Mouse (Mus musculus) liver, adult 2 months (tissue): ENCODE measurements around the gene Arl2. TPM values are rescaled to one million over a fixed set of nuclear protein-coding genes. Genes with fewer than 3 reads are reported as not detected.

Source experiments
- DNase-seq: peaks from one replicate; pipeline ENCODE4 v3.0.0-alpha.2; 2011; ENCODE audit warnings: low read depth, low spot score; ENCODE audit errors: extremely low read depth
- H3K27ac ChIP-seq: fragments of 200-500 bp; replicated peaks from 2 replicates; pipeline ENCODE4 v1.5.1; 2012; ENCODE audit warnings: low read depth, mild to moderate bottlenecking, control low read depth, inconsistent platforms, low read length; ENCODE audit not compliant: insufficient read depth
- H3K27me3 ChIP-seq: fragments of 200-500 bp; 2 replicates; pipeline ENCODE4 v1.6.1; 2012; ENCODE audit warnings: mild to moderate bottlenecking, moderate library complexity, low read length, inconsistent platforms; ENCODE audit not compliant: control insufficient read depth, insufficient read depth
- H3K36me3 ChIP-seq: fragments of 200-500 bp; 2 replicates; pipeline ENCODE4 v1.6.1; 2012; ENCODE audit warnings: low read length, inconsistent platforms; ENCODE audit not compliant: control insufficient read depth, insufficient read depth
- H3K4me1 ChIP-seq: fragments of 200-500 bp; 2 replicates; pipeline ENCODE4 v1.6.1; 2011; ENCODE audit warnings: low read length; ENCODE audit not compliant: control insufficient read depth, insufficient read depth
- H3K4me3 ChIP-seq: fragments of 200-500 bp; 2 replicates; pipeline ENCODE4 v1.5.1; 2011; ENCODE audit warnings: low read depth, mild to moderate bottlenecking, control low read depth, low read length, moderate library complexity; ENCODE audit not compliant: insufficient read depth
- H3K79me2 ChIP-seq: fragments of 200-500 bp; 2 replicates; pipeline ENCODE4 v1.6.1; 2012; ENCODE audit warnings: inconsistent platforms, mild to moderate bottlenecking, low read length, moderate library complexity; ENCODE audit not compliant: control insufficient read depth, insufficient read depth
- H3K9ac ChIP-seq: fragments of 200-500 bp; 2 replicates; pipeline ENCODE4 v1.6.1; 2012; ENCODE audit warnings: low read depth, mild to moderate bottlenecking, control low read depth, inconsistent platforms, low read length
- CTCF ChIP-seq: fragments of 200-500 bp; IDR thresholded peaks from 2 replicates; pipeline ENCODE4 v1.5.1; 2011; ENCODE audit warnings: low read depth, low read length, control low read depth
- POLR2A ChIP-seq: fragments of 200-500 bp; IDR thresholded peaks from 2 replicates; pipeline ENCODE4 v1.6.1; 2011; ENCODE audit warnings: low read length, control low read depth; ENCODE audit not compliant: insufficient read depth; ENCODE audit errors: extremely low read depth
- WGBS: fragments of 180-500 bp; shearing (Covaris S2); methylation state at CpG from one replicate; pipeline ENCODE4 v1.1.7; 2018; 5-methylcytosine and 5-hydroxymethylcytosine counted together
- polyA plus RNA-seq: library from polyadenylated mRNA; depleted of rRNA; stranded (reverse); fragments of >200 nt; gene quantifications from 2 replicates; pipeline ENCODE4 v1.2.3, GENCODE M21; 2012
- total RNA-seq: library from RNA; depleted of rRNA; stranded (reverse); fragments of >200 nt; gene quantifications from 2 replicates; pipeline ENCODE4 v1.2.3, GENCODE M21; 2014

The Arl2 gene
- total and polyA plus RNA-seq, 2 experiments = 3.0 to 16.3 TPM

DNA sequence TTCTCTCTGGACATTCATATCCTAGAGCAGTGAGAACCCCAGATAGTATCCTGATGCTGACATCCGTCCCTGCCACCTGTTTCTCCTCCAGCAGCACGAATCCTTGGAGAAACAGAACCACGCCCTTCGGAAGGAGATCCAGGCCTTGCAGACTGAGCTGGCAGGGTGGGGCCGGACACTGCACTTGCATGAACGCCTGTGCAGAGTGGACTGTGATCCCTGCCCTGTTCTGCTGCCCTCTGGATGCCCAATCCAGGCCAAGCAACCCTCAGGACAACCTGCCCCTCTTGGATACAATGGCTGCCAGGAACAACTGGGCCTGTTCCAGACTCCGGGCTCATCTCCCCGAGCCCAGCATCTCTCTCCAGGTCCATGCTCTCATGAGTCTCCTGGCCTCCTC is 29.9 kb upstream of the Arl2 start:
- no peak for DNase-seq
- Histone ChIP-seq H3K27ac (no peak overlapping the region), H3K36me3 (no peaks in the 10 kb centered on the region), H3K4me1 (no peaks in the 10 kb centered on the region), H3K9ac (no peak overlapping the region), H3K27me3 (no peaks in the 10 kb centered on the region), H3K4me3 (no peak overlapping the region), H3K79me2 (no peaks in the 10 kb centered on the region)
- WGBS = 77% methylated on average over 8 of the region's 8 CpGs
- TF ChIP-seq POLR2A (no peak), CTCF (no peak)

DNA sequence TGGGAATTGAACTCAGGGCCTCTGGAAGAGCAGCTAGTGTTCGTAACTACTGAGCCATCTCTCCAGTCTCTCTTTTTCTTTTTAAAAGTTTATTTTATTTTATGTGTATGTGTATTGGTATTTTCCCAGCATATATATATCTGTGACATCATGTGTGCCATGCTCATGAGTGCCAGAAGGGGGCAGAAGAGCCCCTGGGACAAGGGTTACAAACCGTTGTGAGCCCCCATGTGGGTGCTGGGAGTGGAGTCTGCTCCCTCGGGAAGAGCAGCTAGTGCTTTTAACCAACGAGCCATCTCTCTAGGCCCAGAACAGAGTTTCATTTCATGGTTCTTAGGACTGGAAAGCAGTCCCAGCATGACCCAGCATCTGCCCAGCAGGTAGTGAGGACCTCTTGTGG is 25.4 kb upstream of the Arl2 start:
- TF ChIP-seq CTCF = peak; percentile 21; the same call in 1 of the 2 replicates
- no peak for TF ChIP-seq POLR2A
- H3K4me1 ChIP-seq = no peaks in the 10 kb centered on the region

GRCm38 (mm10) chr19:6163872-6164547 is 22.7 kb upstream of the Arl2 start:
- Histone ChIP-seq H3K4me3 (peak overlapping the region; percentile 41), H3K36me3 (no peaks in the 10 kb centered on the region), H3K79me2 (no peaks in the 10 kb centered on the region), H3K4me1 (no peaks in the 10 kb centered on the region), H3K27me3 (no peaks in the 10 kb centered on the region), H3K9ac (peak overlapping the region; percentile 20), H3K27ac (0 out of 2 replicates have a peak overlapping the region, but pooled peaks have one; percentile 10)
- DNase-seq = peak; percentile 37
- 72% methylated on average over 10 of the region's 10 CpGs for WGBS
- TF ChIP-seq POLR2A (no peak), CTCF (no peak)

More for the DNA sequence above, 25.4 kb upstream of the Arl2 start:
- H3K9ac ChIP-seq = no peak overlapping the region
- H3K27ac ChIP-seq = no peak overlapping the region
- H3K27me3 ChIP-seq = no peaks in the 10 kb centered on the region
- no peaks in the 10 kb centered on the region for H3K79me2 ChIP-seq
- 85% methylated on average over 4 of the region's 4 CpGs for WGBS
- H3K36me3 ChIP-seq = no peaks in the 10 kb centered on the region
- DNase-seq = no peak
- H3K4me3 ChIP-seq = no peak overlapping the region

DNA sequence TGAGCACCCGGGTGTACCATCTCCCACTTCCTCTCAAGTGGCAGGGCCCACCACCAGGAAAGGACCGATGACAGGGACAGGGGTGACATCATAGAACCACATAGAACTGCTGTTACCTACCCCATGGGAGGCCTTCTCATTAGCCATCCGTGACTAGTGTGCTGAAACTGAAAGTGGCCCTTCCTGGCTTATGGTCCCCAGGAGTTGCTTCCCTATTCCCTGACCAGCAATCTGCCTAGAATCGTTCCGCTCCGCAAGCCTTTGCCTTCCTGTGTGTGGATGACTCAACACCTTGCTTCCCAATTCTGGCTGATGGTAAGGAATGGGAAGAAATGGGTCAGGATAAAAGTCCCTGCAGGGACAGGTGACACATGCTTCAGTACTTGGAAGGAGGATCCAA is 15.9 kb upstream of the Arl2 start:
- no peaks in the 10 kb centered on the region for H3K79me2 ChIP-seq
- H3K27ac ChIP-seq = no peak overlapping the region
- WGBS = 73% methylated on average over 6 of the region's 6 CpGs
- H3K4me1 ChIP-seq = no peaks in the 10 kb centered on the region
- TF ChIP-seq CTCF (no peak), POLR2A (no peak)
- DNase-seq = peak; percentile 11
- H3K9ac ChIP-seq = no peak overlapping the region
- no peaks in the 10 kb centered on the region for H3K27me3 ChIP-seq
- no peak overlapping the region for H3K4me3 ChIP-seq
- H3K36me3 ChIP-seq = no peaks in the 10 kb centered on the region

GRCm38 (mm10) chr19:6156372-6156771 is 15.0 kb upstream of the Arl2 start:
- TF ChIP-seq POLR2A = no peak
- no peak for TF ChIP-seq CTCF
- DNase-seq = no peak

DNA sequence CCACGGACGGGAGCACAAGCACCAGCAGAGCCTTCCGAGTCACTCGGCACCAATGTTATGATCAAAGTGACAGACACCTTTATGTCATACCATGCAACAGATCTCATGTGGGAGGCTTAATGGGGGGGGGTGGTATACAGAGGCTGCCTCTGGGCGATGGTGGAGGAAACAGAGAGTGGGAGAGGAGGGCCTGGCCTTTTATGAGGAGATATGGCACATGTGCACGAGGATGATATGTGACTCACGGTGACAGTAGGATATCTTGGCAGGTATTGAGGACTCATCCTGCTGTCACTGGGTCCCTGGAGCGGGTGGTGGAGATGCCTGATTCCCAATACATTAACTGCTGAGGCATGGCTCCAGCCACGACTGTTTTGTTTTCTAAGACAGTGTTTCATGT is 13.8 kb upstream of the Arl2 start:
- no peaks in the 10 kb centered on the region for H3K4me1 ChIP-seq
- TF ChIP-seq POLR2A (no peak), CTCF (no peak)
- no peak overlapping the region for H3K9ac ChIP-seq
- H3K79me2 ChIP-seq = no peaks in the 10 kb centered on the region
- no peaks in the 10 kb centered on the region for H3K27me3 ChIP-seq
- no peak overlapping the region for H3K27ac ChIP-seq
- no peaks in the 10 kb centered on the region for H3K36me3 ChIP-seq
- no peak for DNase-seq
- H3K4me3 ChIP-seq = no peak overlapping the region
- 93% methylated on average over 9 of the region's 9 CpGs for WGBS

More at GRCm38 (mm10) chr19:6156372-6156771, 15.0 kb upstream of the Arl2 start:
- Histone ChIP-seq H3K36me3 (no peaks in the 10 kb centered on the region), H3K9ac (no peak overlapping the region), H3K27me3 (no peaks in the 10 kb centered on the region), H3K79me2 (no peaks in the 10 kb centered on the region), H3K4me3 (no peak overlapping the region), H3K4me1 (no peaks in the 10 kb centered on the region), H3K27ac (no peak overlapping the region)
- WGBS = 65% methylated on average over 8 of the region's 8 CpGs
